ENCODE assay signal across 10 mouse cellular contexts in genomic region chr13:98002121-98002520, GRCm38 (mm10).
A peak's percentile ranks its signal among the peaks of the same experiment; 100 is the strongest.
DNase-seq lines count a peak whose midpoint lies in the region; ATAC-seq and TF ChIP-seq lines count a peak whose summit lies in the region.
"Had no signal": no experiment of that assay in that cellular context is flagged by ENCODE, and none has a peak within 500 bp of the region (broad histone marks: within the 10 kb centered on the region; RNA-seq: fewer than 3 reads in every experiment).

No protein-coding gene starts in this region.

- 0% methylated on average over 2 of the region's 2 CpGs for WGBS in lung, postnatal 0 days
- 19% methylated on average over 2 of the region's 2 CpGs for WGBS in intestine, postnatal 0 days

- no peak overlapping the region for H3K4me2 ChIP-seq in lung, postnatal 0 days (replicated peaks; ENCODE audit: low read depth, low read length)
- no peak overlapping the region for H3K4me2 ChIP-seq in intestine, postnatal 0 days (replicated peaks; ENCODE audit: low read depth)
- H3K4me2 ChIP-seq: forebrain, embryonic 15.5 days had no signal

- no peak overlapping the region for H3K9ac ChIP-seq in lung, postnatal 0 days (replicated peaks; ENCODE audit: low read depth)
- no peak overlapping the region for H3K9ac ChIP-seq in intestine, postnatal 0 days (ENCODE audit: low read depth, low read length)
- H3K9ac ChIP-seq: forebrain, embryonic 15.5 days; liver, postnatal 0 days had no signal

- peaks cover 49% of the 10 kb centered on the region for H3K4me1 ChIP-seq in E14TG2a.4 (replicated peaks; ENCODE audit: low read depth, low read length)
- H3K4me1 ChIP-seq in lung, postnatal 0 days (ENCODE audit: insufficient read depth, low read depth, low read length), result peaks cover 3% of the 10 kb centered on the region; the same call in 1 of the 2 replicates
- no peaks in the 10 kb centered on the region; the same call in 1 of the 2 replicates for H3K4me1 ChIP-seq in intestine, postnatal 0 days (replicated peaks; ENCODE audit: control insufficient read depth, insufficient read depth, low read length)
- H3K4me1 ChIP-seq: forebrain, embryonic 15.5 days had no signal

- DNase-seq in embryo, embryonic 10.5 days (ENCODE audit: low spot score), result peak; percentile 16
- peak; percentile 30 to 51 for DNase-seq in heart, postnatal 14 days
- DNase-seq in lung, postnatal 0 days (ENCODE audit: low spot score), result peak; percentile 83
- no peak for DNase-seq in right cerebral cortex, adult 2 months (ENCODE audit: low spot score in 2 of 2)
- no peak for DNase-seq in cerebellum, postnatal 14 days
- no peak for DNase-seq in ovary, adult 18-20 months (ENCODE audit: low spot score)
- DNase-seq: liver, postnatal 0 days had no signal

- H3K36me3 ChIP-seq in E14TG2a.4 (ENCODE audit: insufficient read depth, low read length), result no peaks in the 10 kb centered on the region
- H3K36me3 ChIP-seq in lung, postnatal 0 days (ENCODE audit: insufficient read depth, low read length), result no peaks in the 10 kb centered on the region
- H3K36me3 ChIP-seq in intestine, postnatal 0 days (ENCODE audit: control insufficient read depth, insufficient read depth), result no peaks in the 10 kb centered on the region
- H3K36me3 ChIP-seq: forebrain, embryonic 15.5 days had no signal

- H3K4me3 ChIP-seq in E14TG2a.4 (replicated peaks; ENCODE audit: low read length), result 0 out of 2 replicates have a peak overlapping the region, but pooled peaks have one; percentile 24
- no peak overlapping the region for H3K4me3 ChIP-seq in lung, postnatal 0 days (ENCODE audit: low read depth, low read length)
- H3K4me3 ChIP-seq in intestine, postnatal 0 days (ENCODE audit: low read depth, low read length), result no peak overlapping the region
- H3K4me3 ChIP-seq: forebrain, embryonic 15.5 days had no signal

- TF ChIP-seq EP300 in lung, postnatal 0 days (IDR thresholded peaks at IDR 0.05), result no peak

- no peaks in the 10 kb centered on the region for H3K27me3 ChIP-seq in E14TG2a.4 (ENCODE audit: insufficient read depth, low read length)
- no peaks in the 10 kb centered on the region for H3K27me3 ChIP-seq in lung, postnatal 0 days (replicated peaks; ENCODE audit: insufficient read depth, low read length)
- H3K27me3 ChIP-seq in intestine, postnatal 0 days (replicated peaks; ENCODE audit: control insufficient read depth, insufficient read depth, low read length), result no peaks in the 10 kb centered on the region
- H3K27me3 ChIP-seq: forebrain, embryonic 15.5 days had no signal

- no peak for TF ChIP-seq CTCF in E14TG2a.4 (conservative IDR thresholded peaks at IDR 0.05; ENCODE audit: low read length)
- 0 out of 2 replicates have a peak, but pooled peaks have one; percentile 3 for TF ChIP-seq CTCF in lung, postnatal 0 days (IDR thresholded peaks at IDR 0.05)
- no peak for TF ChIP-seq CTCF in intestine, postnatal 0 days (IDR thresholded peaks at IDR 0.05; ENCODE audit: low read depth)

- no peaks in the 10 kb centered on the region for H3K9me3 ChIP-seq in E14TG2a.4 (ENCODE audit: low read length)
- H3K9me3 ChIP-seq in lung, postnatal 0 days (ENCODE audit: low read length), result no peaks in the 10 kb centered on the region
- no peaks in the 10 kb centered on the region for H3K9me3 ChIP-seq in intestine, postnatal 0 days (ENCODE audit: control insufficient read depth)
- H3K9me3 ChIP-seq: forebrain, embryonic 15.5 days had no signal

- ATAC-seq in lung, postnatal 0 days, result peak; percentile 81
- ATAC-seq in intestine, postnatal 0 days, result no peak
- ATAC-seq: forebrain, embryonic 15.5 days; liver, postnatal 0 days had no signal

- H3K27ac ChIP-seq in lung, postnatal 0 days (ENCODE audit: low read length), result peak overlapping the region; percentile 68
- H3K27ac ChIP-seq in intestine, postnatal 0 days (ENCODE audit: low read depth, low read length), result no peak overlapping the region
- H3K27ac ChIP-seq: forebrain, embryonic 15.5 days had no signal

- intact Hi-C loops in heart, postnatal 14 days (cut with DNase I), result no loop called here

Comparison
In these comparisons a context has a peak if more than half of its experiments do, and no peak if none do; other contexts are left out.
1. DNase-seq: peak in embryo, embryonic 10.5 days (single experiment), heart, postnatal 14 days (2 of 2) and lung, postnatal 0 days (single experiment); none in right cerebral cortex, adult 2 months (0 of 2), cerebellum, postnatal 14 days (0 of 2) and ovary, adult 18-20 months (single experiment).